Mouse (Mus musculus): Measurements from ENCODE around the gene Taf1. TPM values are rescaled to one million over a fixed set of nuclear protein-coding genes. Genes with fewer than 3 reads are reported as not detected.

Taf1 gene
- polyA plus RNA-seq, 1 experiment from 2014 or later: 21.9 TPM

DNA sequence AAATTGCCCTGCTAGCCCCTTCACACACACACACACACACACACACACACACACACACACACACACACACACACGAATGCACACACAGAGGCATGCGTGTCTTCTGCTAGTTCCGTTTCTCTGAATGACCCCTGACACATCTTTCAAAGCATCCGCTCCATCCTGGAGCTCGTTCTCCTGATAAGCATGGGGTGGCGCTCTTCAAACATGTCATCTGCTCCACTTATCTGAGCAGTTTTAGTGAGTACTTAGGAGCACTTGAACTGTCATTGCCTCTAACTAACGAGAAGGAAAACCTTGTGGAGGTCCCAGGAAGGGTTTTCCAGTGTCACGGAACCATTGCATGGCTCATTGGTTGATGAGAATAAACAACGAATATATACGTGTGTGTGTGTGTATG, 85.4 kb downstream of the Taf1 start:
- Histone ChIP-seq H3K4me3 (ENCODE audit: low read depth, low read length) (no peak overlapping the region), H3K4me2 (replicated peaks; ENCODE audit: low read depth, low read length) (no peak overlapping the region), H3K36me3 (ENCODE audit: control insufficient read depth, insufficient read depth, low read length) (no peaks in the 10 kb centered on the region), H3K27me3 (ENCODE audit: control insufficient read depth, insufficient read depth, low read length) (no peaks in the 10 kb centered on the region), H3K27ac (ENCODE audit: low read depth, low read length) (no peak overlapping the region), H3K4me1 (replicated peaks; ENCODE audit: control insufficient read depth, insufficient read depth, low read length) (no peaks in the 10 kb centered on the region), H3K9ac (ENCODE audit: low read depth, low read length) (no peak overlapping the region), H3K9me3 (ENCODE audit: control insufficient read depth, low read length) (no peaks in the 10 kb centered on the region)
- WGBS: 76% methylated on average over 10 of the region's 10 CpGs
- no peak for DNase-seq (ENCODE audit: low spot score)
- no peak for ATAC-seq (ENCODE audit: low FRiP score)

DNA sequence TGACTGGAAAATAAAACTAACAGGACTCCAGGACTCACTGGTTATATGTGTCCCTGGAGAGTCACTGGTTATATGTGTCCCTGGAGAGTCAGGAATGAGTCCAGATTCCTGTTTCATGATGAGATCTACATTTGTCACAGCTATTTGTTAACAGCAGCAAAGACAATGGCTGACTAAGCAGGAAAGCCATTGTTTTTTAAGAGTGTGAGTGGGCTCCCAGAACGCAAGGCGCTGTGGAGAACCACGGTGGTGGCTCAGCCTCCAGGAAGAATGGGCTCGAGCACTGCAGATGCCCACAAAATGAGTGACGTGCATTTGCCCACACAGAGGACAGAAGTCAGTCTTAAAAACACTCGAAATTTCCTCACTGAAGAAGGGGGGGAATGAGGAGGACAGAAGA, 87.8 kb downstream of the Taf1 start:
- no peak overlapping the region for H3K9ac ChIP-seq (ENCODE audit: low read depth, low read length)
- WGBS: 70% methylated on average over 6 of the region's 6 CpGs
- no peaks in the 10 kb centered on the region for H3K36me3 ChIP-seq (ENCODE audit: control insufficient read depth, insufficient read depth, low read length)
- no peak overlapping the region for H3K27ac ChIP-seq (ENCODE audit: low read depth, low read length)
- DNase-seq (ENCODE audit: low spot score) (no peak), ATAC-seq (ENCODE audit: low FRiP score) (no peak)
- H3K4me3 ChIP-seq (ENCODE audit: low read depth, low read length): no peak overlapping the region
- no peaks in the 10 kb centered on the region for H3K4me1 ChIP-seq (replicated peaks; ENCODE audit: control insufficient read depth, insufficient read depth, low read length)
- H3K4me2 ChIP-seq (replicated peaks; ENCODE audit: low read depth, low read length): no peak overlapping the region
- no peaks in the 10 kb centered on the region for H3K27me3 ChIP-seq (ENCODE audit: control insufficient read depth, insufficient read depth, low read length)
- H3K9me3 ChIP-seq (ENCODE audit: control insufficient read depth, low read length): no peaks in the 10 kb centered on the region

DNA sequence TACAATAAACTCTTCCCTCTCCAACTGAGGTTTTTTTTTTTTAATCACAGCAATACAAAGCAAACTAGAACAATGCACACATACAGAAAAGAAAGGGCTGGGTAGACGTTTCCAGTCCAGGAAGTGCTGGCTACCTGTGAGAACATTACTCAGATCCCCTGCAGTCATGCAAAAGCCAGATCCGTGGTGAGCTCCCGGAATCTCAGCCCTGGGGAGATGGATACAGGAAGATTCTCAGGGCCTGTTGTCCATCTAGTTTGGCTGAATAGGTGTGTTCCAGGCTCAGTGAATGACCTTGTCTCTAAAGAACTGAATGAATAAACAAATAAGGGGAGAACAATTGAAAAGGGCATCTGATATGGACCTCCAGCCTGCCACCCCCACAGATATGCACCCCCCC, 90.0 kb downstream of the Taf1 start:
- WGBS: 56% methylated on average over 3 of the region's 3 CpGs
- H3K4me1 ChIP-seq (replicated peaks; ENCODE audit: control insufficient read depth, insufficient read depth, low read length): no peaks in the 10 kb centered on the region
- H3K36me3 ChIP-seq (ENCODE audit: control insufficient read depth, insufficient read depth, low read length): no peaks in the 10 kb centered on the region
- no peak overlapping the region for H3K4me3 ChIP-seq (ENCODE audit: low read depth, low read length)
- H3K9ac ChIP-seq (ENCODE audit: low read depth, low read length): no peak overlapping the region
- no peak overlapping the region for H3K4me2 ChIP-seq (replicated peaks; ENCODE audit: low read depth, low read length)
- H3K27me3 ChIP-seq (ENCODE audit: control insufficient read depth, insufficient read depth, low read length): no peaks in the 10 kb centered on the region
- no peak for DNase-seq (ENCODE audit: low spot score)
- H3K27ac ChIP-seq (ENCODE audit: low read depth, low read length): no peak overlapping the region
- no peaks in the 10 kb centered on the region for H3K9me3 ChIP-seq (ENCODE audit: control insufficient read depth, low read length)
- no peak for ATAC-seq (ENCODE audit: low FRiP score)

DNA sequence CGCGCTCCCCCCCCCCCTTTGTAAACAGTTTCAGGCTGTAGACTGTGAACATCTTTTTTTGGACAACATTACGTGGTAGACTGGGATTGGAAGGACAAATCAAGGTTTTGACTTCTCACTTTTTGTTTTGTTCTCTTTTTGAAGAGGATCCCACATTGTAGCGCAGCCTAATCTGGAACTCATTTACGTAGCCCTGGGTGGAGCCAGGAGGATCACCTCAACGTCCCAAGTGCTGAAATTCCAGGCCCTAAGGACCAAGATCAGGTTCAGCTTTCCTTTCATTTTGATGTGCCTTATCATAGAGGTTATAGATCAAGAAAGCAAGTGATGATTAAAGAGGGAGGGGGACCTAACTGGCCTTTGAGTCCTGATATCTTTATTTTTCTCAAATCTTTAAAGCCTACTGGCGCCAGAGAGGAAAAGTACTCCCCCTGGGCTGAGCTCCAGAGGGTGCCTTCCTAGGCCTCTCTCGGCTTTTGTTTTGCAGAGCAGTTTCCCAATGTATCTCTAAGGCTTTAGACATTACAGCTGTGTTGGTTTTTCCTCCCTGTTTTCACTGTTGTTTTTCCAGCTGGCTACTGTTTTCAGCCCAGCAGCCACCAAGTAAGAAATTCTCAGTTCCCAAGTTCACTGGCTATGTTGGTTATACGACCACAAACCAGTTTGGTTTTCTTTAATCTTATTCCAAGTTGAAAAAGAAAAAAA, 104.4 kb downstream of the Taf1 start:
- Histone ChIP-seq H3K4me1 (replicated peaks; ENCODE audit: control insufficient read depth, insufficient read depth, low read length) (no peaks in the 10 kb centered on the region), H3K9ac (ENCODE audit: low read depth, low read length) (no peak overlapping the region), H3K4me3 (ENCODE audit: low read depth, low read length) (no peak overlapping the region), H3K27me3 (ENCODE audit: control insufficient read depth, insufficient read depth, low read length) (no peaks in the 10 kb centered on the region; the same call in 1 of the 2 replicates), H3K9me3 (ENCODE audit: control insufficient read depth, low read length) (no peaks in the 10 kb centered on the region), H3K4me2 (replicated peaks; ENCODE audit: low read depth, low read length) (no peak overlapping the region), H3K27ac (ENCODE audit: low read depth, low read length) (no peak overlapping the region), H3K36me3 (ENCODE audit: control insufficient read depth, insufficient read depth, low read length) (no peaks in the 10 kb centered on the region)
- ATAC-seq (ENCODE audit: low FRiP score): no peak
- DNase-seq (ENCODE audit: low spot score): no peak
- 27% methylated on average over 8 of the region's 9 CpGs for WGBS

DNA sequence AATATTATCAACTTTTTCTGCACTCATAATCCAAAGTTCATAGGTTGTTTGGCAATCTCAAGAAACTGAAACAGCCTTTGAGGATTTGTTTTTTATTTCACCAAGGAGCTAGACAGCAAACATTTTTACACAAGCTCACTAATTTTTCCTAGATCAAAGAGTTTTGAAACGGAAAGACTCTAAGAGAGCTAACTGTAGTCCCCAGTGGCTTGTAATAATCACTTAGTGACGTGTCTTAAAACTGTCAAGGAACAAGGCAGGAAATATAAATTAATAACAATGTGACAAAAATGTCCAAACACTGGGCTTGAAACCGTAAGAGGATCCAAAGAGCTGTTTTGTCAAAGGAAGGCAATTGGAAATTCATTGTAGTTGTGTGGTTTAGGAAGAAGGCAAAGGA, 106.3 kb downstream of the Taf1 start:
- H3K36me3 ChIP-seq (ENCODE audit: control insufficient read depth, insufficient read depth, low read length): no peaks in the 10 kb centered on the region
- no peak overlapping the region for H3K27ac ChIP-seq (ENCODE audit: low read depth, low read length)
- no peak overlapping the region for H3K4me3 ChIP-seq (ENCODE audit: low read depth, low read length)
- no peak overlapping the region for H3K9ac ChIP-seq (ENCODE audit: low read depth, low read length)
- 33% methylated on average over 3 of the region's 3 CpGs for WGBS
- no peaks in the 10 kb centered on the region; the same call in 1 of the 2 replicates for H3K27me3 ChIP-seq (ENCODE audit: control insufficient read depth, insufficient read depth, low read length)
- peak overlapping the region; percentile 39; the same call in 1 of the 2 replicates for H3K4me2 ChIP-seq (replicated peaks; ENCODE audit: low read depth, low read length)
- ATAC-seq (ENCODE audit: low FRiP score): no peak
- H3K4me1 ChIP-seq (replicated peaks; ENCODE audit: control insufficient read depth, insufficient read depth, low read length): no peaks in the 10 kb centered on the region
- no peak for DNase-seq (ENCODE audit: low spot score)
- H3K9me3 ChIP-seq (ENCODE audit: control insufficient read depth, low read length): no peaks in the 10 kb centered on the region

DNA sequence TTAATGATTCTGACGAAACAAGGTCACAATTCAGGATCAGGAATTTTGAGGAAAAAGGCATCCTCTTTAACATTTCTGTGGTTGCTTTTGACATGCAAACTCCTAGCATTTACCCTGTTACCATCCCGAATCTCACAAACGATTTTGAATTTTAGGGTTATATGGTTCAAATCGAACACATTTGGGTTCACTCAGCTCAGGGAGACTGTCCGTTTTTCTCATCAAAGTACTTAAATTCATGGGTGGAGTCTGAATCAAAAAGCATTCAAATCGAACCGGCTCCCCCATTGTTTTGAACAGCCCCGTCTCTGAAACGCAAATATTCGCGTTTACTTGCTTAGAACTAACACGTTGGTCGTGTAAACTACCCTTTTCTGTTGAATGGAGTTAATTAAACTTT, 106.8 kb downstream of the Taf1 start:
- Histone ChIP-seq H3K4me2 (replicated peaks; ENCODE audit: low read depth, low read length) (peak overlapping the region; percentile 39), H3K4me3 (ENCODE audit: low read depth, low read length) (peak overlapping the region; percentile 73), H3K36me3 (ENCODE audit: control insufficient read depth, insufficient read depth, low read length) (no peaks in the 10 kb centered on the region), H3K9ac (ENCODE audit: low read depth, low read length) (no peak overlapping the region; the same call in 1 of the 2 replicates), H3K9me3 (ENCODE audit: control insufficient read depth, low read length) (no peaks in the 10 kb centered on the region), H3K27me3 (ENCODE audit: control insufficient read depth, insufficient read depth, low read length) (no peaks in the 10 kb centered on the region; the same call in 1 of the 2 replicates), H3K4me1 (replicated peaks; ENCODE audit: control insufficient read depth, insufficient read depth, low read length) (no peaks in the 10 kb centered on the region), H3K27ac (ENCODE audit: low read depth, low read length) (no peak overlapping the region)
- WGBS: 13% methylated on average over 13 of the region's 13 CpGs
- ATAC-seq (ENCODE audit: low FRiP score): no peak; the same call in 1 of the 2 replicates
- DNase-seq (ENCODE audit: low spot score): peak; percentile 27

DNA sequence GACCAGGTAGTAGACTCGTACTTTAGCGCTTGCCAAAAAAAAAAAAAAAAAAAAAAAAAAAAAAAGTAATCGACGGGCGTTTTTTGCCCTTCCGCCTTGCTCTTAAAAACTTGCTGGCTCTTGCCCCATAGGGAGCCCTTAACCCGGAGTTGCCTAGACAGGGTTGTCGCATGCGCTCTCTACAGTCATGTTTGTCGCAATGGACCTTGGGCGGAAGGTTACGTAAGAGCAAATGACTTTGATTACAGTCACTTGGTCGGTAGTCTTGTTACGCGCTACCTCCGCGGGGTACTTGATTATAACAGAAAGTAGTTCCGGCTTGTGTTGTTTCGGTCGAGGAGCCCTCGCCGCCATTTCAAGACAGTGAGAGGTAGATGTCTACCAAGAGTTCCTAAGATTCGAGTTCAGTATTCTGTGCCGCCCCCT, 107.2 kb downstream of the Taf1 start, which contains the start of gene Ogt:
Gene Ogt, plus strand, starts transcription at position 320 of the 426 bp plus-strand sequence.
- H3K27me3 ChIP-seq (ENCODE audit: control insufficient read depth, insufficient read depth, low read length): no peaks in the 10 kb centered on the region; the same call in 1 of the 2 replicates
- no peaks in the 10 kb centered on the region for H3K36me3 ChIP-seq (ENCODE audit: control insufficient read depth, insufficient read depth, low read length)
- peak within 1 kb of the TSS; percentile 39 for H3K4me2 ChIP-seq (replicated peaks; ENCODE audit: low read depth, low read length)
- WGBS: 12% methylated on average over 24 of the region's 24 CpGs
- H3K4me3 ChIP-seq (ENCODE audit: low read depth, low read length): peak within 1 kb of the TSS; percentile 73
- no peaks in the 10 kb centered on the region for H3K4me1 ChIP-seq (replicated peaks; ENCODE audit: control insufficient read depth, insufficient read depth, low read length)
- peak within 1 kb of the TSS; percentile 70 for H3K27ac ChIP-seq (ENCODE audit: low read depth, low read length)
- no peaks in the 10 kb centered on the region for H3K9me3 ChIP-seq (ENCODE audit: control insufficient read depth, low read length)
- DNase-seq (ENCODE audit: low spot score): peak; percentile 89
- peak within 1 kb of the TSS; percentile 84 for H3K9ac ChIP-seq (ENCODE audit: low read depth, low read length)
- ATAC-seq (ENCODE audit: low FRiP score): peak; percentile 95

DNA sequence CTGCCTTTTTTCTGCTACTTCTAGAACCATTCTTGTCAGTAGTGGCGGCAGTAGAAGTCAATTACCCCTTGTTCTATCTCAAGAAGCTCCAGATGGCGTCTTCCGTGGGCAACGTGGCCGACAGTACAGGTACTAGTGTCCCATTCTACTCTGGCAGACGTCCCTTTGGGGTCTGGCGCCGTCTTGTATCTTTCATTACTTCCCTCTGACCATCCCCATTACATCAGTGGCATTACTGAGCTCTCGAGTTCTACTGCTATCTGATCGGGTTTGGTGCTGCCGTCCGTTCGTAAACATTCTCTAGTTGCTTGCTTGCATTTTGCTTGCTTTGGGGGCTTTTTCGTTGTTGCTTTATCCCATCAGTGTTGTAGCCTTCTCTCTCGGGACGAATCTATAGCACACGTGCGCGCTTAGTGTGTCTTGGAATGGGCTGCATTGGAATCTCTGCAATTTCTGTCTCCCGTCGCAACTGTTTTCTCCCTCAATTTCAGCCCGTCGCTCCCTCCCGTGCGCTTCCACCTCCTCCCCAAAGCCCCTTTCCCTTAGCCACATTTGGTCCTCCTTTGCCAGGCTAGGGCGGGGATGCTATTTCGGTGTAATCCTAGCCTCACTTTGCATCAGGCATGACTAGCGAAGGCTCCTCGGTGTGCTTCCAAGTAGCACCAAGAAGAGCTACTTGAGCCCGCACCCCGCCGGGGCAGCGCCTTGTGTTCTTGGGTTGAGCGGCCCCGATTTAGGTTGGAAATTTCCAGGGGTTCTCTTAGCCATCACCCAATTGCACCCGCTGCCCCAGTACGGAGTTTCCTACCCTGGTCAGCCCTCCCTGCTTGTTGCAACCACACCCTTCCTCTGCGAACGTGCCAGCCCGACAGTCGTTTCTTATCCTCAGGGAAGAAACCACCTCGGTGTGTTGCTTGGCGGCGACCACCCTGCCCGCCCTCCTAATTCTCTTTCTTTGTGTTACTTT, 107.9 kb downstream of the Taf1 start:
- H3K4me2 ChIP-seq (replicated peaks; ENCODE audit: low read depth, low read length): peak overlapping the region; percentile 12; the same call in 1 of the 2 replicates
- peak overlapping the region; percentile 70 for H3K27ac ChIP-seq (ENCODE audit: low read depth, low read length)
- no peaks in the 10 kb centered on the region; the same call in 1 of the 2 replicates for H3K27me3 ChIP-seq (ENCODE audit: control insufficient read depth, insufficient read depth, low read length)
- H3K4me3 ChIP-seq (ENCODE audit: low read depth, low read length): peak overlapping the region; percentile 73
- no peaks in the 10 kb centered on the region for H3K4me1 ChIP-seq (replicated peaks; ENCODE audit: control insufficient read depth, insufficient read depth, low read length)
- DNase-seq (ENCODE audit: low spot score) (peak; percentile 56), ATAC-seq (ENCODE audit: low FRiP score) (peak; percentile 58)
- no peaks in the 10 kb centered on the region for H3K9me3 ChIP-seq (ENCODE audit: control insufficient read depth, low read length)
- H3K9ac ChIP-seq (ENCODE audit: low read depth, low read length): peak overlapping the region; percentile 84
- H3K36me3 ChIP-seq (ENCODE audit: control insufficient read depth, insufficient read depth, low read length): no peaks in the 10 kb centered on the region
- 19% methylated on average over 45 of the region's 45 CpGs for WGBS
